Mouse (Mus musculus) spleen, adult 2 months (tissue): ENCODE results near the gene Vars. TPM values are rescaled to one million over a fixed set of nuclear protein-coding genes. Genes with fewer than 3 reads are reported as not detected.

ENCODE experiments used
- DNase-seq, 2 experiments: peaks; one replicate each; pipeline versions ENCODE4 v3.0.0 to v3.0.0-alpha.2; 2012 to 2021; ENCODE audit warnings: low spot score in 2 of 2, low read depth in 1 of 2
- H3K27ac ChIP-seq: fragments of 200-500 bp; 2 replicates; pipeline ENCODE4 v1.5.1; 2012; ENCODE audit warnings: low read length, inconsistent platforms; ENCODE audit not compliant: insufficient read depth
- H3K27me3 ChIP-seq: fragments of 200-500 bp; 2 replicates; pipeline ENCODE4 v1.6.1; 2012; ENCODE audit warnings: mild to moderate bottlenecking, moderate library complexity, low read length, inconsistent platforms; ENCODE audit not compliant: control insufficient read depth, insufficient read depth
- H3K36me3 ChIP-seq: fragments of 200-500 bp; 2 replicates; pipeline ENCODE4 v1.6.1; 2012; ENCODE audit warnings: mild to moderate bottlenecking, low read length, inconsistent platforms; ENCODE audit not compliant: control insufficient read depth, insufficient read depth
- H3K4me1 ChIP-seq: fragments of 200-500 bp; 2 replicates; pipeline ENCODE4 v1.6.1; 2011; ENCODE audit warnings: inconsistent platforms; ENCODE audit not compliant: control insufficient read depth, insufficient read depth, insufficient read length
- H3K4me3 ChIP-seq: fragments of 200-500 bp; 2 replicates; pipeline ENCODE4 v1.5.1; 2011; ENCODE audit warnings: mild to moderate bottlenecking, inconsistent platforms; ENCODE audit not compliant: insufficient read depth, insufficient read length; ENCODE audit errors: extremely low read depth
- CTCF ChIP-seq: fragments of 200-500 bp; IDR thresholded peaks from 2 replicates; pipeline ENCODE4 v1.5.1; 2011; ENCODE audit warnings: mild to moderate bottlenecking, inconsistent platforms; ENCODE audit not compliant: insufficient read depth, insufficient read length, insufficient replicate concordance; ENCODE audit errors: extremely low read depth
- POLR2A ChIP-seq: fragments of 200-500 bp; IDR thresholded peaks from 2 replicates; pipeline ENCODE4 v1.6.1; 2011; ENCODE audit warnings: low read depth, low read length, inconsistent platforms
- WGBS: fragments of 180-500 bp; shearing (Covaris S2); methylation state at CpG from one replicate; pipeline ENCODE4 v1.1.7; 2018; 5-methylcytosine and 5-hydroxymethylcytosine counted together
- polyA plus RNA-seq: library from polyadenylated mRNA; depleted of rRNA; stranded (reverse); fragments of >200 nt; gene quantifications from 2 replicates; pipeline ENCODE4 v1.2.3, GENCODE M21; 2012

The Vars gene
- polyA plus RNA-seq, 1 experiment = 489 TPM

DNA sequence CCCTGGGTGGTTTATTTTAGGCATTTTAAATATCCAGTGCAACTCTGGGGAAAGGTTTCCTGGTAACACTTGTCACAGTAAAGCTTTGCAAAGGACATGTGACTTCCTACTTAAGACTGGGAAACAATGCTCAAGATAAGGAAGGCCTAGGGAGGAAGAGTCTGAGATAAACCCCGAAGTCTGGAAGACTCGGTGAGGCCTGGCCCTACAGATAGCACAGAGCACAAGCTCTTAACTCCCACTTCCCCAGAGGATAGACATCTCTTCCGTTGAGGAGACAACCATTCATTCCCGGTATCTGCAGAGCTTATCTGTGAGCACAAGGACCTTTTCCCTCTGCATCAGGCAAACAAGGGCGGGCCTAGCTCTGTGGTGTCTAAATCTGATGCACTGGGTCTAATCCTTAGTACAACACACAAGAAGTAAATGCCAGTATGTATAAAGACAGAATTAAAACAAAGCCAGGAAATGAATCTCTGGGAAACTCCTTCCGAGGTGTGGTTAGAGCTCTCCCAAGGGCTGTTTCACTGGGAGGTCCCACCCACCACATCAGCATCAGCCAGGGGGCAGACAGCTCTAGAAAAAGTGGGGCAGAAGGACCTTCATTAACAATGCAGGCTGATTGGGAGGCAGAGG is 21.2 kb downstream of the Vars start:
- Histone ChIP-seq H3K27ac (no peak overlapping the region), H3K4me1 (peaks cover 13% of the 10 kb centered on the region), H3K36me3 (no peaks in the 10 kb centered on the region), H3K27me3 (no peaks in the 10 kb centered on the region), H3K4me3 (no peak overlapping the region)
- 70% methylated on average over 6 of the region's 6 CpGs for WGBS
- DNase-seq = no peak
- no peak for TF ChIP-seq POLR2A
- TF ChIP-seq CTCF = no peak

DNA sequence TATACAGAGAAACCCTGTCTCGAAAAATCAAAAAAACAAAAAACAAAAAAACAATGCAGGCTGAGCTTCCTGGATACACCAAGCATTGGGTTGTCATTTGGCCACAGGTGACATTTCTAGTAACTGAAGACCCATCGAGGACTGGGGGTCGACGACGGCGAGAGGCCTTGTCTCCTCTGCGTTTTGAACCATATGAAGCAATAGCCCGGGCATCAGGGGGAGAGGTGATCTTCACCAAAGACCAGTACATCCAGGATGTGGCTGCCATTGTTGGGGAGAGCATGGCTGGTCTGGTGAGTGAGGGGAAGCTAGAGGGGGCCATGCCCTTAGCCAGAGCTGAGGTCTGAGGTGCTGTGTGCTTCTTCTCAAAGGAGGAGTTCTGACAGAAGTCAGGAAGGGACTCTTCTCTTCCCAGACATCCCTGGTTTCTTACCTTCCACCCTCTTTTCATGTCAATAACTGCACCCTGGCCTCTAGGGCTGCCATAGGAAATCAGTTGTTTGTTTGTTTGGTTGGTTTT is 21.8 kb downstream of the Vars start:
- H3K27ac ChIP-seq = no peak overlapping the region
- H3K36me3 ChIP-seq = no peaks in the 10 kb centered on the region
- WGBS = 91% methylated on average over 8 of the region's 8 CpGs
- DNase-seq = no peak
- no peaks in the 10 kb centered on the region for H3K27me3 ChIP-seq
- TF ChIP-seq POLR2A (no peak), CTCF (no peak)
- H3K4me3 ChIP-seq = no peak overlapping the region
- peaks cover 18% of the 10 kb centered on the region for H3K4me1 ChIP-seq

GRCm38 (mm10) chr17:35023221-35023620 is 22.4 kb downstream of the Vars start:
- no peak overlapping the region for H3K4me3 ChIP-seq
- no peak for DNase-seq
- TF ChIP-seq CTCF (no peak), POLR2A (no peak)
- no peak overlapping the region for H3K27ac ChIP-seq
- no peaks in the 10 kb centered on the region for H3K36me3 ChIP-seq
- WGBS = 97% methylated on average over 5 of the region's 5 CpGs
- H3K4me1 ChIP-seq = peaks cover 20% of the 10 kb centered on the region
- H3K27me3 ChIP-seq = no peaks in the 10 kb centered on the region

- TF ChIP-seq CTCF (no peak), POLR2A (no peak)
- no peak for DNase-seq
- Histone ChIP-seq H3K4me3 (no peak overlapping the region), H3K36me3 (no peaks in the 10 kb centered on the region), H3K4me1 (peaks cover 20% of the 10 kb centered on the region), H3K27ac (no peak overlapping the region), H3K27me3 (no peaks in the 10 kb centered on the region)
- WGBS = 28% methylated on average over 4 of the region's 4 CpGs
These were observed 23.0 kb downstream of the Vars start for GRCm38 (mm10) chr17:35023756-35024155.

DNA sequence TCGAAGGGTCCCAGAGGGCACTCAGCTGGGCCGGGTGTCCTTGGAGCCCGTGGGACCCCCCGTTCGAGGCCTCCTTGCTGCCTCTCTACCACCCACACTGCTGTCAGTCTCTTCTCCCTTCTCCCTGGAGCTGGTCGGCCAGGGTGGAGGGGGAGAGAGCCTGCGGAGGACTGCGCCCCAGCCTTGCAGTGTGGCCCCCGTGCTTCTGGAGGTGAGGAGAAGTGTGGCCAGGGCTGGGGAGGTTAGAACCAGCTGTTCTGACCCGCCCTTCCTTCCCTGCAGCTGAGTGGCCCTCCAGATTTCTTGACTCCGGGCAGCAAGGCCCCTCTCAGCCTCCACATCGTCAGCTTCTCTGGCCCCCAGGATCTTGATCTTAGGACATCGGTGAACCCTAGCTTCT is 23.5 kb downstream of the Vars start:
- no peaks in the 10 kb centered on the region for H3K36me3 ChIP-seq
- H3K27me3 ChIP-seq = no peaks in the 10 kb centered on the region
- peaks cover 21% of the 10 kb centered on the region for H3K4me1 ChIP-seq
- 64% methylated on average over 13 of the region's 13 CpGs for WGBS
- H3K4me3 ChIP-seq = no peak overlapping the region
- H3K27ac ChIP-seq = no peak overlapping the region
- no peak for DNase-seq
- TF ChIP-seq POLR2A = no peak
- TF ChIP-seq CTCF = no peak

- WGBS = 37% methylated on average over 10 of the region's 10 CpGs
- TF ChIP-seq CTCF = no peak
- TF ChIP-seq POLR2A = no peak
- Histone ChIP-seq H3K27me3 (no peaks in the 10 kb centered on the region), H3K4me3 (no peak overlapping the region), H3K27ac (no peak overlapping the region), H3K4me1 (peaks cover 26% of the 10 kb centered on the region), H3K36me3 (no peaks in the 10 kb centered on the region)
- DNase-seq = no peak
These were observed 24.1 kb downstream of the Vars start for GRCm38 (mm10) chr17:35024691-35025488.
